9 mouse cellular contexts compared by ENCODE assay signal in genomic region chr11:3910513-3911310, GRCm38 (mm10). TPM values are rescaled to one million over a fixed set of nuclear protein-coding genes. Genes with fewer than 3 reads are reported as not detected.
DNase-seq lines count a peak whose midpoint lies in the region; ATAC-seq and TF ChIP-seq lines count a peak whose summit lies in the region.
"Had no signal": no experiment of that assay in that cellular context is flagged by ENCODE, and none has a peak within 500 bp of the region (broad histone marks: within the 10 kb centered on the region; RNA-seq: fewer than 3 reads in every experiment).

No protein-coding gene starts in this region.

- no peaks in the 10 kb centered on the region for H3K36me3 ChIP-seq in heart, adult 2 months (ENCODE audit: control insufficient read depth, insufficient read depth, low read length)
- H3K36me3 ChIP-seq in embryonic facial prominence, embryonic 15.5 days: 0 out of 2 replicates have a peak, but pooled peaks cover 8% of the 10 kb centered on the region
- H3K36me3 ChIP-seq in kidney, embryonic 15.5 days: no peaks in the 10 kb centered on the region
- H3K36me3 ChIP-seq: G1E had no signal

- no peak for TF ChIP-seq EP300 in heart, adult 2 months (IDR thresholded peaks at IDR 0.05; ENCODE audit: insufficient read depth, low read depth, low read length)

- no peak for ATAC-seq in embryonic facial prominence, embryonic 15.5 days (ENCODE audit: insufficient number of reproducible peaks, low FRiP score, low TSS enrichment, low read depth)
- ATAC-seq in kidney, embryonic 15.5 days (replicated peaks; ENCODE audit: low FRiP score): no peak
- no peak for ATAC-seq in erythroid progenitor cell, adult 5-6 weeks (replicated peaks; ENCODE audit: low FRiP score, poor library complexity, severe bottlenecking)

- H3K9me3 ChIP-seq in embryonic facial prominence, embryonic 15.5 days (replicated peaks): no peaks in the 10 kb centered on the region
- H3K9me3 ChIP-seq in kidney, embryonic 15.5 days (replicated peaks): no peaks in the 10 kb centered on the region

- TF ChIP-seq POLR2A in heart, adult 2 months (IDR thresholded peaks at IDR 0.05; ENCODE audit: insufficient read depth, low read depth, low read length): no peak

- no peaks in the 10 kb centered on the region for H3K27me3 ChIP-seq in heart, adult 2 months (ENCODE audit: control insufficient read depth, insufficient read depth, low read length)
- H3K27me3 ChIP-seq in embryonic facial prominence, embryonic 15.5 days: no peaks in the 10 kb centered on the region
- H3K27me3 ChIP-seq in kidney, embryonic 15.5 days: peaks cover 17% of the 10 kb centered on the region

- WGBS in heart, adult 2 months: 47% methylated on average over 5 of the region's 5 CpGs
- 54% methylated on average over 5 of the region's 5 CpGs for WGBS in embryonic facial prominence, embryonic 15.5 days
- WGBS in kidney, embryonic 15.5 days: 51% methylated on average over 5 of the region's 5 CpGs

- H3K79me2 ChIP-seq in heart, adult 2 months (replicated peaks; ENCODE audit: control insufficient read depth, insufficient read depth, low read length): peaks cover 3% of the 10 kb centered on the region

- no peak overlapping the region for H3K9ac ChIP-seq in heart, adult 2 months (ENCODE audit: low read depth, low read length)
- H3K9ac ChIP-seq in embryonic facial prominence, embryonic 15.5 days: no peak overlapping the region
- H3K9ac ChIP-seq in kidney, embryonic 15.5 days: no peak overlapping the region

- H3K4me1 ChIP-seq in heart, adult 2 months (ENCODE audit: control insufficient read depth, insufficient read depth, low read length): peaks cover 17% of the 10 kb centered on the region
- H3K4me1 ChIP-seq in embryonic facial prominence, embryonic 15.5 days: peaks cover 42% of the 10 kb centered on the region
- H3K4me1 ChIP-seq in kidney, embryonic 15.5 days: peaks cover 42% of the 10 kb centered on the region

- peak overlapping the region; percentile 8; the same call in 1 of the 2 replicates for H3K27ac ChIP-seq in heart, adult 2 months
- H3K27ac ChIP-seq in embryonic facial prominence, embryonic 15.5 days (replicated peaks): no peak overlapping the region
- H3K27ac ChIP-seq in kidney, embryonic 15.5 days: no peak overlapping the region

- peak in 1 of 2 experiments; percentile 21 for DNase-seq in heart, adult 2 months
- no peak for DNase-seq in heart, adult 9 months (ENCODE audit: low spot score in 2 of 2)
- peak; percentile 47 for DNase-seq in 3T3-L1 (ENCODE audit: low read depth, low spot score)
- DNase-seq in left cerebral cortex, adult 8-10 months (ENCODE audit: low spot score in 2 of 2): no peak
- DNase-seq in right cerebral cortex, postnatal 25 days: no peak

- H3K4me3 ChIP-seq in heart, adult 2 months: no peak overlapping the region
- H3K4me3 ChIP-seq in embryonic facial prominence, embryonic 15.5 days (replicated peaks): no peak overlapping the region
- no peak overlapping the region for H3K4me3 ChIP-seq in kidney, embryonic 15.5 days (replicated peaks)

- intact Hi-C loops in heart, adult 2 months (cut with DNase I): loop anchor here (5.0 to 10.0 kb wide), 3 partner anchors 52 to 708 kb away; partner anchors contain the start of genes Eif4enif1 and Pes1

- peak; percentile 24; the same call in 1 of the 2 replicates for TF ChIP-seq CTCF in heart, adult 2 months (IDR thresholded peaks at IDR 0.05)

- peak overlapping the region; percentile 26 for H3K4me2 ChIP-seq in embryonic facial prominence, embryonic 15.5 days (replicated peaks)
- peak overlapping the region; percentile 19; the same call in 1 of the 2 replicates for H3K4me2 ChIP-seq in kidney, embryonic 15.5 days

RNA-seq across cellular contexts. Expression of gene Slc35e4, which starts 3.8 kb away (rescaled TPM):
- total RNA-seq in heart, adult 2 months (2021): 1 to 10 TPM; 3.9 to 6.9 TPM
- polyA plus RNA-seq in heart, adult 2 months (2012; rRNA removed): 4.5 and 6.3 TPM in 2 replicates
- 9.4 and 9.9 TPM in 2 replicates for polyA plus RNA-seq in embryonic facial prominence, embryonic 15.5 days (2015; fragmentation: Nextera tagmentation; extraction: Ambion mirVana)
- 4.6 and 5.1 TPM in 2 replicates for polyA plus RNA-seq in kidney, embryonic 15.5 days (2015; fragmentation: Nextera tagmentation; extraction: Ambion mirVana)
- 0.42 TPM in 1 of 2 replicates, not detected in the other for total RNA-seq in erythroid progenitor cell, adult 5-6 weeks (2015; ENCODE audit: low replicate concordance)
- 0.76 TPM in 1 of 2 replicates, not detected in the other for total RNA-seq in erythroid progenitor cell, adult 5-6 weeks (2017; ENCODE audit: low replicate concordance)
- total RNA-seq in left cerebral cortex, adult 8-10 months (2022): 10 to 100 TPM; 17.3 to 20.6 (median 19.9) TPM
- polyA plus RNA-seq: G1E had no signal

RNA-seq across cellular contexts. Expression of gene Dusp18, which starts 15.7 kb away (rescaled TPM):
- total RNA-seq in heart, adult 2 months (2021): 10 to 100 TPM; 32.6 to 47.8 TPM
- 29.1 and 52.6 TPM in 2 replicates for polyA plus RNA-seq in heart, adult 2 months (2012; rRNA removed)
- polyA plus RNA-seq in embryonic facial prominence, embryonic 15.5 days (2015; fragmentation: Nextera tagmentation; extraction: Ambion mirVana): 9.1 and 12.6 TPM in 2 replicates
- polyA plus RNA-seq in kidney, embryonic 15.5 days (2015; fragmentation: Nextera tagmentation; extraction: Ambion mirVana): 13.0 and 13.4 TPM in 2 replicates
- not detected in 2 replicates for total RNA-seq in erythroid progenitor cell, adult 5-6 weeks (2015; ENCODE audit: low replicate concordance)
- total RNA-seq in erythroid progenitor cell, adult 5-6 weeks (2017; ENCODE audit: low replicate concordance): not detected in 2 replicates
- total RNA-seq in left cerebral cortex, adult 8-10 months (2022): 10 to 100 TPM; 17.5 to 19.6 (median 18.1) TPM
- polyA plus RNA-seq: G1E had no signal

RNA-seq across cellular contexts. Expression of gene 4921536K21Rik, which starts 15.8 kb away (rescaled TPM):
- under 1 TPM; 0.57 to 0.81 TPM for total RNA-seq in heart, adult 2 months (2021)
- 0.57 and 0.76 TPM in 2 replicates for polyA plus RNA-seq in heart, adult 2 months (2012; rRNA removed)
- polyA plus RNA-seq in embryonic facial prominence, embryonic 15.5 days (2015; fragmentation: Nextera tagmentation; extraction: Ambion mirVana): 0.49 and 1.2 TPM in 2 replicates
- 0.49 and 0.64 TPM in 2 replicates for polyA plus RNA-seq in kidney, embryonic 15.5 days (2015; fragmentation: Nextera tagmentation; extraction: Ambion mirVana)
- total RNA-seq in erythroid progenitor cell, adult 5-6 weeks (2015; ENCODE audit: low replicate concordance): not detected in 2 replicates
- total RNA-seq in erythroid progenitor cell, adult 5-6 weeks (2017; ENCODE audit: low replicate concordance): not detected in 2 replicates
- under 1 TPM; 0.21 to 0.86 (median 0.57) TPM for total RNA-seq in left cerebral cortex, adult 8-10 months (2022)
- polyA plus RNA-seq: G1E had no signal

RNA-seq across cellular contexts. Expression of gene Tcn2, which starts 21.2 kb away (rescaled TPM):
- total RNA-seq in heart, adult 2 months (2021): 10 to 100 TPM; 41.3 to 42.9 TPM
- 69.4 and 90.6 TPM in 2 replicates for polyA plus RNA-seq in heart, adult 2 months (2012; rRNA removed)
- polyA plus RNA-seq in embryonic facial prominence, embryonic 15.5 days (2015; fragmentation: Nextera tagmentation; extraction: Ambion mirVana): 48.5 and 55.9 TPM in 2 replicates
- 92.9 and 102 TPM in 2 replicates for polyA plus RNA-seq in kidney, embryonic 15.5 days (2015; fragmentation: Nextera tagmentation; extraction: Ambion mirVana)
- total RNA-seq in erythroid progenitor cell, adult 5-6 weeks (2015; ENCODE audit: low replicate concordance): 26.3 and 26.4 TPM in 2 replicates
- 8.5 and 22.8 TPM in 2 replicates for total RNA-seq in erythroid progenitor cell, adult 5-6 weeks (2017; ENCODE audit: low replicate concordance)
- total RNA-seq in left cerebral cortex, adult 8-10 months (2022): 10 to 100 TPM; 17.0 to 37.4 (median 23.1) TPM

RNA-seq across cellular contexts. Expression of gene Osbp2, which starts 47.0 kb away (rescaled TPM):
- total RNA-seq in heart, adult 2 months (2021): 10 to 100 TPM; 12.9 to 16.2 TPM
- polyA plus RNA-seq in heart, adult 2 months (2012; rRNA removed): 10.9 and 14.2 TPM in 2 replicates
- 1.1 and 1.3 TPM in 2 replicates for polyA plus RNA-seq in embryonic facial prominence, embryonic 15.5 days (2015; fragmentation: Nextera tagmentation; extraction: Ambion mirVana)
- polyA plus RNA-seq in kidney, embryonic 15.5 days (2015; fragmentation: Nextera tagmentation; extraction: Ambion mirVana): 0.78 and 0.91 TPM in 2 replicates
- not detected in 2 replicates for total RNA-seq in erythroid progenitor cell, adult 5-6 weeks (2015; ENCODE audit: low replicate concordance)
- total RNA-seq in erythroid progenitor cell, adult 5-6 weeks (2017; ENCODE audit: low replicate concordance): not detected in 2 replicates
- 100 to 1,000 TPM; 105 to 126 (median 115) TPM for total RNA-seq in left cerebral cortex, adult 8-10 months (2022)
- polyA plus RNA-seq: G1E had no signal

Comparison
In these comparisons a context has a peak if more than half of its experiments do, and no peak if none do; other contexts are left out.
1. RNA of gene Dusp18, which starts 15.7 kb away (total RNA-seq): 32.6 to 47.8 TPM in heart, adult 2 months and 17.5 to 19.6 TPM in left cerebral cortex, adult 8-10 months; not detected in erythroid progenitor cell, adult 5-6 weeks; every median in the first group is over 10 times any median in the second.